Mouse (Mus musculus) neural tube, embryonic 15.5 days (tissue): ENCODE data around the gene Slc24a3. TPM values are rescaled to one million over a fixed set of nuclear protein-coding genes. Genes with fewer than 3 reads are reported as not detected.
A peak's percentile ranks its signal among the peaks of the same experiment; 100 is the strongest.

ENCODE experiments used
- ATAC-seq: fragments of 200-750 bp; cut with Nextera tagmentation; 2 replicates; pipeline ENCODE4 v1.8.0; 2017; ENCODE audit warnings: mild to moderate bottlenecking, moderate TSS enrichment, moderate library complexity; ENCODE audit not compliant: low FRiP score
- H3K27ac ChIP-seq: fragments of 300-500 bp; sonication (generic); replicated peaks from 2 replicates; pipeline ENCODE4 v1.5.1; 2015; ENCODE audit warnings: mild to moderate bottlenecking, inconsistent platforms
- H3K27me3 ChIP-seq: fragments of 300-500 bp; sonication (generic); replicated peaks from 2 replicates; pipeline ENCODE4 v1.6.1; 2015; ENCODE audit warnings: inconsistent platforms
- H3K36me3 ChIP-seq: fragments of 300-500 bp; sonication (generic); 2 replicates; pipeline ENCODE4 v1.6.1; 2015; ENCODE audit warnings: inconsistent platforms
- H3K4me1 ChIP-seq: fragments of 300-500 bp; sonication (generic); 2 replicates; pipeline ENCODE4 v1.6.1; 2015; ENCODE audit warnings: inconsistent platforms
- H3K4me2 ChIP-seq: fragments of 300-500 bp; sonication (generic); 2 replicates; pipeline ENCODE4 v1.6.1; 2015; ENCODE audit warnings: inconsistent platforms, mild to moderate bottlenecking, moderate library complexity
- H3K4me3 ChIP-seq: fragments of 300-500 bp; sonication (generic); replicated peaks from 2 replicates; pipeline ENCODE4 v1.5.1; 2015; ENCODE audit warnings: mild to moderate bottlenecking, inconsistent platforms
- H3K9ac ChIP-seq: fragments of 300-500 bp; sonication (generic); replicated peaks from 2 replicates; pipeline ENCODE4 v1.6.1; 2015; ENCODE audit warnings: mild to moderate bottlenecking, inconsistent platforms
- H3K9me3 ChIP-seq: fragments of 300-500 bp; sonication (generic); replicated peaks from 2 replicates; pipeline ENCODE4 v1.6.1; 2016; ENCODE audit warnings: inconsistent platforms
- WGBS: fragments of 180-500 bp; shearing (Covaris S2); methylation state at CpG from one replicate; pipeline ENCODE4 v1.1.7; 2015; ENCODE audit warnings: mixed read lengths; 5-methylcytosine and 5-hydroxymethylcytosine counted together
- polyA plus RNA-seq: library from polyadenylated mRNA; unstranded; fragments of >200 nt; fragmentation: Nextera tagmentation; extraction: Ambion mirVana; gene quantifications from 2 replicates; pipeline ENCODE4 v1.2.1, GENCODE M21; 2015

Slc24a3 gene
- polyA plus RNA-seq, 1 experiment from 2014 or later: 28.9 TPM

- Histone ChIP-seq H3K27me3 (no peaks in the 10 kb centered on the region), H3K4me1 (no peaks in the 10 kb centered on the region), H3K4me3 (no peak overlapping the region), H3K36me3 (no peaks in the 10 kb centered on the region), H3K9ac (no peak overlapping the region), H3K4me2 (no peak overlapping the region), H3K27ac (no peak overlapping the region), H3K9me3 (no peaks in the 10 kb centered on the region)
- no peak for ATAC-seq
- 94% methylated on average over 2 of the region's 2 CpGs for WGBS
Measured at GRCm38 (mm10) chr2:145566904-145567303, 399.4 kb downstream of the Slc24a3 start.

DNA sequence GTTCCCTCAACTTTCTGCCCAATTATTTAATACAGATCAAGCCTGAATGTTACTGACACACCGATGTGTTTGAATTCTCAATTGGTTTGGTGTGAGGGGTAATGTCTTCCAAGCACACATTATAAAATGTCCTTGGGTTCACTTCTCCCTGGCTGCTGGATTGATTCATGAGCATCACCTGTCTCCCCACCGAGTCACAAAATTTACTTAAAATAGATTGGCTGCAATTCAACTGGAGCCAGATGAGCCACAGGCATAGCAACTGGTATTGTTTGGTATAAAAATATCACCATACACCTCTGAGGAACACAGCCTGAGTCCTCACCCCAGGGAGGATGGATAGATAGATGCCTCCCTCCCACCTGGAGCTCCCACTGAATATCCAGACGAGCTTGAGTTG lies 404.4 kb downstream of the Slc24a3 start:
- H3K27me3 ChIP-seq: no peaks in the 10 kb centered on the region
- no peak overlapping the region for H3K27ac ChIP-seq
- ATAC-seq: no peak
- no peaks in the 10 kb centered on the region for H3K36me3 ChIP-seq
- H3K4me1 ChIP-seq: no peaks in the 10 kb centered on the region
- H3K9ac ChIP-seq: no peak overlapping the region
- H3K4me3 ChIP-seq: no peak overlapping the region
- no peak overlapping the region for H3K4me2 ChIP-seq
- WGBS: 58% methylated on average over 3 of the region's 3 CpGs
- no peaks in the 10 kb centered on the region for H3K9me3 ChIP-seq

DNA sequence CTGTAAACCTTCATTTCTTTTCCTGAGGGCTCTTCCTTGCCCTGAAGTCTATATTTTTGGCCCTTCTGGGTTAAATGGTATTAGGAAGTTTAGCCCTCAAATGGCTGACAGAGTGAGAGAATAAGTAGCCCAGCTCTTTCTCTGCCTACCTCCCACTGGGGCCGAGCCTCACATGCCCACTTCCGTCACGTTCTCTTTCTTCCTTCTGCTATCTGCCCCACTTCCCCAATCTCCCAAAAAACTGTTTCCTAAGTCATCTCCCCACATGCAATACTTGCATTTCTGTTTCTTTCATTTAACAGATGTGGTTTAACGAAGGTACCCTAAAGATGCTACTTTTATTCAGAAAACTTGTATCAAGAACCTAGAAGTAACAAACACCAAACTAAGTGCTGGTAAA lies 406.6 kb downstream of the Slc24a3 start:
- WGBS: 88% methylated on average over 4 of the region's 4 CpGs
- Histone ChIP-seq H3K9ac (no peak overlapping the region), H3K9me3 (no peaks in the 10 kb centered on the region), H3K27ac (no peak overlapping the region), H3K4me3 (no peak overlapping the region), H3K4me2 (no peak overlapping the region), H3K4me1 (no peaks in the 10 kb centered on the region), H3K36me3 (no peaks in the 10 kb centered on the region), H3K27me3 (no peaks in the 10 kb centered on the region)
- ATAC-seq: no peak

DNA sequence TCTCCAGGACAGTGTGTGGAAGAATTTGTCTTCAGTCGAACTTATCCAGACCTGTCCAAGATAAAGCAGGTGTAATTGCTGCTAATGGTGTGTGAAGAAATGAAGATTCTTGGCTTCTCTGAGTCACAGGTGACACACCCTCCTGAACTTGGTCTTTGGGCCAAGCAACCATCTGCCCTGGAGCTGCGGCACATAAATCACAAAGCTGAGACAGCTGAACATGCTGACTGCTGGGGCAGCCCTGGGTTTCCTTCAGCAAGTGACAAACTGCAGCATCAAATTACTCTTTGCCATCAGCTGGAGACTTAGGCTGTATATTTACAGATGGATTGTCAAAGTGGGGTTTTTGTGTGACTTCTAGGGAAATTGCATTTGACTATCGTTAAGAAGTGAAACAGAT lies 415.5 kb downstream of the Slc24a3 start:
- H3K9ac ChIP-seq: no peak overlapping the region
- no peaks in the 10 kb centered on the region for H3K9me3 ChIP-seq
- H3K27ac ChIP-seq: no peak overlapping the region
- H3K4me3 ChIP-seq: no peak overlapping the region
- H3K4me1 ChIP-seq: 0 out of 2 replicates have a peak, but pooled peaks cover 1% of the 10 kb centered on the region
- WGBS: 79% methylated on average over 3 of the region's 3 CpGs
- H3K27me3 ChIP-seq: no peaks in the 10 kb centered on the region
- no peak overlapping the region for H3K4me2 ChIP-seq
- ATAC-seq: no peak
- no peaks in the 10 kb centered on the region for H3K36me3 ChIP-seq

DNA sequence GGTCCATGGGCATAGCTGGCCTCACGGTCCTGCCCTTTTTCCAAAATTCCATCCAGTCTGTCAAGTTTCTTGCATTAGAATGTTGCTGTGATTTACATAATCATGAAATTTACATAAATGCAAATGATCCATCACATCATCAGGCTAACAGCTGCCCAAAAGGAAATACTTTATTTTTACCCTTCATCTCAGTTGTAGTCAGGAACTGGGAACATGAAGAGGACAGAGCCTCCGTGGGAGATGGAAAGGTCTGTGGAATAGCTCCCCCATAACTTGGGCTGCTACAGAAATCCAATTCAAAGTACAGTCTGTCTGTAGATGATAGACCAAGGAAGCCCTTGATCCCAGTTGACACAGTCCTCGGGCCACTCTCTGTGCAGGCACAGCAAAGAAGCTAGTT lies 417.9 kb downstream of the Slc24a3 start:
- Histone ChIP-seq H3K4me2 (no peak overlapping the region), H3K36me3 (no peaks in the 10 kb centered on the region), H3K27ac (no peak overlapping the region), H3K4me3 (no peak overlapping the region), H3K9ac (no peak overlapping the region), H3K9me3 (no peaks in the 10 kb centered on the region), H3K27me3 (no peaks in the 10 kb centered on the region), H3K4me1 (0 out of 2 replicates have a peak, but pooled peaks cover 3% of the 10 kb centered on the region)
- WGBS: 85% methylated on average over 3 of the region's 3 CpGs
- ATAC-seq: no peak

DNA sequence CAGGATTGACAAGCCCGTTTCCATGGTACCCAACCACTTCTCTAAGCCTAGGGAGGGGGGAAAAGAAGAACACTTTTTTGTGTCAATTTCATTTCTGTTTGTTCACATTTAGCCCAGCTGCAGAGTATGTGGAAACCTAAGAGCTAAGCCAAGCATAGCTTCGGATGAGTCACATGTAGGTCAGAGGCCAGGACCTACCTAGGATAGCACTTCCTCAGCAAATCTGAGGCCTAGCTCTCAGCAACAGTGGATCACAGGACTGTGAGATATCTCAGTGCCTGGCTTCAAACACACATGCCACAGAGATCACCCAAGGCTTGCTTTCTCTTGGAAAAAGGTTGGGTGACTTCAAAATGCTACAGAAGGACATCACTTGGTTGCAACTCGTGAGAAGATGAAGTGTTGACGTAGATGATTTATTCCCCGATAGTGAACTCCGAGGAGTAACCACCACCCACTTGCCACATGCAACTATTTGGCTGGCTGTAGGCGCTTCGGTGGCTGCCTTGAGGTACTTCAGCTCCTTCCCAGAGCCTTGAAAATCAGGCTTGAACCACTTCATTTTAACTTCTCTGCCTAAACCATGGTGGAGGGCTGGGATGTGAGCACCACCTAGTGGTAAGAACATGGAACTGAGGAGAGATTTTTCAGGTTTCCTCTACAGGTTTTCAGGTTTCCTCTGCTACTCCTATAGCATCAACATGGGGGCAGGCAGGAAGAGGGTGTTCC lies 420.6 kb downstream of the Slc24a3 start:
- WGBS: 68% methylated on average over 8 of the region's 8 CpGs
- no peaks in the 10 kb centered on the region for H3K27me3 ChIP-seq

GRCm38 (mm10) chr2:145591881-145592280 lies 424.3 kb downstream of the Slc24a3 start:
- H3K27me3 ChIP-seq: no peaks in the 10 kb centered on the region
- no peak overlapping the region for H3K27ac ChIP-seq
- no peaks in the 10 kb centered on the region for H3K36me3 ChIP-seq
- no peak overlapping the region for H3K9ac ChIP-seq
- H3K9me3 ChIP-seq: no peaks in the 10 kb centered on the region; the same call in 1 of the 2 replicates
- no peak for ATAC-seq
- H3K4me3 ChIP-seq: no peak overlapping the region
- 86% methylated on average over 8 of the region's 8 CpGs for WGBS
- 0 out of 2 replicates have a peak, but pooled peaks cover 3% of the 10 kb centered on the region for H3K4me1 ChIP-seq
- no peak overlapping the region for H3K4me2 ChIP-seq

More for the DNA sequence above, 420.6 kb downstream of the Slc24a3 start:
- Histone ChIP-seq H3K9ac (no peak overlapping the region), H3K4me2 (no peak overlapping the region), H3K4me1 (0 out of 2 replicates have a peak, but pooled peaks cover 3% of the 10 kb centered on the region), H3K4me3 (no peak overlapping the region), H3K27ac (peak overlapping the region; percentile 20; the same call in 1 of the 2 replicates), H3K36me3 (no peaks in the 10 kb centered on the region), H3K9me3 (no peaks in the 10 kb centered on the region)
- ATAC-seq: peak; percentile 90

- Histone ChIP-seq H3K36me3 (no peaks in the 10 kb centered on the region), H3K9me3 (no peaks in the 10 kb centered on the region; the same call in 1 of the 2 replicates), H3K4me2 (no peak overlapping the region), H3K4me3 (no peak overlapping the region), H3K4me1 (no peaks in the 10 kb centered on the region), H3K27ac (no peak overlapping the region), H3K9ac (no peak overlapping the region), H3K27me3 (no peaks in the 10 kb centered on the region)
- 81% methylated on average over 3 of the region's 3 CpGs for WGBS
- no peak for ATAC-seq
Measured at GRCm38 (mm10) chr2:145593649-145594347, 426.2 kb downstream of the Slc24a3 start.

GRCm38 (mm10) chr2:145597866-145598265 lies 430.3 kb downstream of the Slc24a3 start:
- WGBS: 91% methylated on average over 5 of the region's 5 CpGs
- no peak overlapping the region for H3K4me3 ChIP-seq
- no peaks in the 10 kb centered on the region for H3K27me3 ChIP-seq
- H3K36me3 ChIP-seq: no peaks in the 10 kb centered on the region
- H3K4me2 ChIP-seq: no peak overlapping the region
- no peak overlapping the region for H3K9ac ChIP-seq
- no peaks in the 10 kb centered on the region; the same call in 1 of the 2 replicates for H3K9me3 ChIP-seq
- H3K4me1 ChIP-seq: no peaks in the 10 kb centered on the region
- ATAC-seq: no peak
- H3K27ac ChIP-seq: no peak overlapping the region

- Histone ChIP-seq H3K4me3 (no peak overlapping the region), H3K4me2 (no peak overlapping the region), H3K27ac (no peak overlapping the region), H3K9ac (no peak overlapping the region), H3K27me3 (no peaks in the 10 kb centered on the region), H3K9me3 (no peaks in the 10 kb centered on the region), H3K4me1 (peaks cover 3% of the 10 kb centered on the region; the same call in 1 of the 2 replicates), H3K36me3 (peaks cover 2% of the 10 kb centered on the region)
- 92% methylated on average over 5 of the region's 5 CpGs for WGBS
- no peak for ATAC-seq
Measured at GRCm38 (mm10) chr2:145607844-145608243, 440.3 kb downstream of the Slc24a3 start.

- WGBS: 48% methylated on average over 15 of the region's 15 CpGs
- Histone ChIP-seq H3K36me3 (peaks cover 7% of the 10 kb centered on the region; the same call in 1 of the 2 replicates), H3K4me2 (no peak overlapping the region), H3K27ac (no peak overlapping the region), H3K4me1 (peaks cover 3% of the 10 kb centered on the region; the same call in 1 of the 2 replicates), H3K4me3 (no peak overlapping the region), H3K9me3 (no peaks in the 10 kb centered on the region), H3K27me3 (no peaks in the 10 kb centered on the region), H3K9ac (no peak overlapping the region)
- ATAC-seq: no peak
Measured at GRCm38 (mm10) chr2:145610796-145611705, 443.5 kb downstream of the Slc24a3 start.
